Mouse (Mus musculus) thymus, adult 2 months (tissue): ENCODE measurements at regions not wholly inside any gene's neighbourhood (a gene's known extent, or its start where the extent isn't known, plus 50 kb on each side); places are given as distances from the start of the nearest gene placed in this dataset.
A peak's percentile ranks its signal among the peaks of the same experiment; 100 is the strongest.

ENCODE experiments used
- DNase-seq: peaks from one replicate; pipeline ENCODE4 v3.0.0; 2021
- H3K27ac ChIP-seq: fragments of 200-500 bp; 2 replicates; pipeline ENCODE4 v1.5.1; 2012; ENCODE audit warnings: low read length, control low read depth; ENCODE audit not compliant: control insufficient read depth, insufficient read depth
- H3K27me3 ChIP-seq: fragments of 200-500 bp; 2 replicates; pipeline ENCODE4 v1.6.1; 2012; ENCODE audit warnings: mild to moderate bottlenecking, low read length, moderate library complexity, mixed read lengths; ENCODE audit not compliant: control insufficient read depth, insufficient read depth
- H3K36me3 ChIP-seq: fragments of 200-500 bp; 2 replicates; pipeline ENCODE4 v1.6.1; 2012; ENCODE audit warnings: mild to moderate bottlenecking, low read length, moderate library complexity; ENCODE audit not compliant: control insufficient read depth, insufficient read depth
- H3K4me1 ChIP-seq: fragments of 200-500 bp; replicated peaks from 2 replicates; pipeline ENCODE4 v1.6.1; 2012; ENCODE audit warnings: low read length; ENCODE audit not compliant: control insufficient read depth, insufficient read depth
- H3K4me3 ChIP-seq: fragments of 200-500 bp; 2 replicates; pipeline ENCODE4 v1.5.1; 2012; ENCODE audit warnings: mild to moderate bottlenecking, low read length, control low read depth, moderate library complexity; ENCODE audit not compliant: control insufficient read depth, insufficient read depth
- CTCF ChIP-seq: fragments of 200-500 bp; IDR thresholded peaks from 2 replicates; pipeline ENCODE4 v1.5.1; 2012; ENCODE audit warnings: mild to moderate bottlenecking, control low read depth, low read length, moderate library complexity, borderline replicate concordance; ENCODE audit not compliant: control insufficient read depth, poor library complexity, insufficient read depth; ENCODE audit errors: extremely low read depth
- POLR2A ChIP-seq: fragments of 200-500 bp; IDR thresholded peaks from 2 replicates; pipeline ENCODE4 v1.6.1; 2012; ENCODE audit warnings: mild to moderate bottlenecking, low read length, control low read depth, moderate library complexity; ENCODE audit not compliant: control insufficient read depth, poor library complexity, insufficient read depth; ENCODE audit errors: extremely low read depth
- WGBS: fragments of 180-500 bp; shearing (Covaris S2); methylation state at CpG from one replicate; pipeline ENCODE4 v1.1.7; 2018; 5-methylcytosine and 5-hydroxymethylcytosine counted together

DNA sequence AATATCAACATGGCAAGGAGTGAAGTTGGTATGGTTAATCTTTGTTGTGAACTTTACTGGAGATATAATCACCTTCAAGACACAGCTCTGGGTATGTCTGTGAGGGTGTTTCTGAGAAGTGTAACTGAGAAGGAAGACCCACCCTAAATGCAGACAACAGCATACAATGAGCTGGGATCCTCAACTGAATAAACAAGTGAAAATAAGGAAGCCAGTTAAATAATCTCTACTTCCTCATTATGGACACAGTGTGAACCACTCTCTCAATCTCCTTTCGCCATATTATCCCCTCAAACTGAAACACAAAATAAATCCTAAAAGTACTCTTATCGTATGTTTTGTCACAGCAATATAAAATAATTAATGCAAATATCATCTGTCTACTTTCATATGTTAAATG lies 71.7 kb upstream of the Trabd2b start:
- no peak for TF ChIP-seq POLR2A
- no peak for TF ChIP-seq CTCF
- no peak for DNase-seq
- WGBS: 78% methylated on average over 2 of the region's 2 CpGs
- H3K27ac ChIP-seq: no peak overlapping the region; the same call in 1 of the 2 replicates
- no peaks in the 10 kb centered on the region for H3K4me1 ChIP-seq
- no peaks in the 10 kb centered on the region for H3K27me3 ChIP-seq
- H3K4me3 ChIP-seq: no peak overlapping the region
- H3K36me3 ChIP-seq: no peaks in the 10 kb centered on the region

DNA sequence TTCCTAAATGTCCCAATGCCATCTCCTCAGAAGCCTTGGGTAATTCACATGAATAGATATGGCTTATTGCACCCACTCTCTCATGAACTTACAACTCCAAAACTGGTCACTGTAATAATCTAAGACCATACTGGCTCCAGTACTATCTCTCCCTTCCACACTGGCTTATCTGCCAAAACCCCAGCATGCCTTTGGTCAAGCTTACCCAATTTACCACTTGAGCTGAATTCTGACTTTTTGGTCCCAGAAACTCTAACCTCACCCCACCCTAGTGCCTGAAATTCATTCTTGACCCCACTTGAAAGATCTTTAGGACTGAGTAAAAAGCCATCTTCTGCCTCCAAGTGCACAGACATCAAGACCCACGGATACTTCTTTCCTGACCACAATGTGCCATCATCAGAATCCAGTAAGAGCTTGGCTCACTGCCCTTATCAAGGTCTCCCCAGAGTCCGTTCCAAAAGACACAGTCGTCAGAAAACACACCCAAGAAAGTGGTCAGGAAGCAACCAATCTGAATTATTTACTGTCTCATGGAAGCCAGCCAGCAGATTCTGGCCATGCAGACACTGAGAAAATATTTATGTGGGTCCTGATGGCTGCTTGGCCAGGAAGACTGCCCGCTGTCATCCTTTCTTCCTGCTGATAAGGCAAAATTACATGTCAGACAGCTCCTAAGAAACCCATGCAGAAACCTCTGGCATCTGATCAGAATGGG lies 70.3 kb upstream of the Trabd2b start:
- no peaks in the 10 kb centered on the region for H3K4me1 ChIP-seq
- H3K4me3 ChIP-seq: no peak overlapping the region
- no peak for TF ChIP-seq CTCF
- no peak for TF ChIP-seq POLR2A
- H3K27ac ChIP-seq: no peak overlapping the region
- no peaks in the 10 kb centered on the region for H3K36me3 ChIP-seq
- H3K27me3 ChIP-seq: no peaks in the 10 kb centered on the region
- WGBS: 36% methylated on average over 4 of the region's 4 CpGs
- no peak for DNase-seq

DNA sequence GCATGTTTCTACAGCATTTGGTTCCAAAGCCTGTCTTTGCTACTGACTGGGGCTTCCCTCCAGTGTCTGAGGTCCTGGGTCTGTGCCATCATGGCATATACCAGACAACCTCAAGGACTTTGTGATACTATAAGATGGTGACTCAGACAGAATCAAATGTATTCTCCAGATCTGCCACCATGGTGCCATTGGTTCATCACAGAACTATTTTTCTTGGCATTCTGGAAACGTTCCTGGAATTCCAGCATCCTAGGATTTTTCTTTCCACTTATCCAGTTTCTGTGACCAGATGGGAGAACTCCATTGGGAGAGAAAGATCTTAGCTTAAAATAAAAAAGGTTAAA lies 69.8 kb upstream of the Trabd2b start:
- Histone ChIP-seq H3K27ac (no peak overlapping the region), H3K36me3 (no peaks in the 10 kb centered on the region), H3K27me3 (no peaks in the 10 kb centered on the region), H3K4me3 (no peak overlapping the region), H3K4me1 (no peaks in the 10 kb centered on the region)
- DNase-seq: no peak
- TF ChIP-seq POLR2A (no peak), CTCF (no peak)
- WGBS: 76% methylated on average over 1 of the region's 1 CpGs

DNA sequence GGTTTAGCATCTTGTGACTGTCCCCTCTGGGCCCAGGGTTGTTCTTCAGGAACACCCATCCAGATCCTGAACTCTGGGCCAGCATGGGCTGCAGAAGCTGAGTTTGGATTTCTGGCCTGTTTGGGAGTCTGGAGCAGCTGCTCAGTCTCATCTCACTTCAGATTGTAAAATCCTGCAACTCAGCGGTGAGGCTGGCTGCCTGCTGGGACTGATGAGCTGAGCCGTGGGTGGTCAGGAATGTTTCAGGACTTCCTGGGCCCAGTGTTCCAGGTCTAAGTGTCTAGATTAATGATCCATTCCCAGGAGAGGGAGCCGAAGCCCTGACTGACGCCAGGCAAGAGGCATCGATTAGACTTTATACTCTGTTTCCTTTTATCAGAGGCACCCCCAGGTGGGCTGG lies 66.7 kb upstream of the Trabd2b start:
- TF ChIP-seq CTCF (no peak), POLR2A (no peak)
- DNase-seq: no peak
- WGBS: 86% methylated on average over 5 of the region's 5 CpGs

DNA sequence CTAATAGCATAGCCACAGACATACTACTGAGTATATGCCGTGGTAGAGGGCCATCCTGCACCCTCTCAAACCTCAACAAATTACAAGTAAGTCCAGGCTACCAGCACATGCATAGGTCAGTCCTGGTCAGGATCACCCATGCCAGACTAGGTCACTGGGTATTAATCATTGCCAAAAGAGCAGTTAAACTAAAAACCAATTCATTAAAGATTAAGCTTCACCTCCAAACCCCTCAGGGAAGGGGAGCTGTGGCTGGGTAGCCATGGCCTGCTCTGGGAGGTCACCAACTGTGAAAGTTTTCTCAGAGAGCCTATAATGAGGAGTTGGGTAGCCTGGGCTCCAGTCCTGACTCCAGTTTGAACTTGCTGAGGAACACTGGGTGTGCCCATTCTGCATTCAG lies 61.4 kb upstream of the Trabd2b start:
- WGBS: 71% methylated on average over 1 of the region's 1 CpGs
- H3K4me1 ChIP-seq: no peaks in the 10 kb centered on the region
- H3K4me3 ChIP-seq: no peak overlapping the region
- no peak for DNase-seq
- H3K36me3 ChIP-seq: no peaks in the 10 kb centered on the region
- no peak overlapping the region for H3K27ac ChIP-seq
- TF ChIP-seq POLR2A (no peak), CTCF (no peak)
- H3K27me3 ChIP-seq: no peaks in the 10 kb centered on the region

More for the DNA sequence above, 66.7 kb upstream of the Trabd2b start:
- H3K27ac ChIP-seq: no peak overlapping the region
- no peaks in the 10 kb centered on the region for H3K27me3 ChIP-seq
- H3K36me3 ChIP-seq: no peaks in the 10 kb centered on the region
- no peaks in the 10 kb centered on the region for H3K4me1 ChIP-seq
- no peak overlapping the region for H3K4me3 ChIP-seq

DNA sequence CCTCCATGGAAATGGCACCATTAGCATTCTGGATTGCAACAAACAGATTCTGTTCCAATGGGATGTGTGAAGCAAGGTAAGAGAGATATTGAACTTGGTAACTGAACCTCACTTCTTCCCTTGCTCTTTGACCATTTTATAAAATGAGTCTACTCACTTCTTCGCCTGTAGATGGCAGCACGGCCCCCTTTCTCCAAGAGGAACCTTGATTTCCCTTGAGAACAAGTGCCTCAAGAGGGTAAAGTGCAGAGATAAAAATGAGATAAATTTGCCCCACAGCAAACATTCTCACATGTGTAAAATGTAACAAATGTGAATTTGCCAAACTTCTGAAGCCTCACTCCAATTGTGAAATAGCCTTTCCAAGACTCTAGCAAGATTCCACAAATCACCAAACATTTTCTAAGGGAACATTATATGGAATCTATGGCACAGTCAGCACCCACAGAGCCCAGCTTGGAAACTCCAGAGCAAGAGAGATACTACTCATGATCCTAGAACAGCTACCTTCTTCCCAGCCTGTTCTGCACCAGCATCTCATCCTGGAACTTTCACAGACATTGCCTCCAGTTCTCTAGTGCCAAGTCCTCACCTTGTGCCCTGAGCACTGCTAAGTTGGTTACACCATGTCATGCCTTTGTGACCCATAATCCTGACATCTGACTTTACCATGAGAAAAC lies 60.3 kb upstream of the Trabd2b start:
- no peak overlapping the region for H3K4me3 ChIP-seq
- no peak for TF ChIP-seq CTCF
- TF ChIP-seq POLR2A: no peak
- 0% methylated on average over 2 of the region's 2 CpGs for WGBS
- H3K27me3 ChIP-seq: no peaks in the 10 kb centered on the region
- no peaks in the 10 kb centered on the region for H3K4me1 ChIP-seq
- no peaks in the 10 kb centered on the region for H3K36me3 ChIP-seq
- H3K27ac ChIP-seq: no peak overlapping the region
- peak; percentile 24 for DNase-seq
